Mouse (Mus musculus) testis, adult 2 months (tissue): ENCODE results near the gene Rnf187.

ENCODE experiments used
- CTCF ChIP-seq: fragments of 200-500 bp; IDR thresholded peaks from 2 replicates; pipeline ENCODE4 v1.5.1; 2012; ENCODE audit warnings: low read depth, mild to moderate bottlenecking, inconsistent platforms, low read length, moderate library complexity; ENCODE audit not compliant: control insufficient read depth, insufficient read depth, insufficient replicate concordance
- POLR2A ChIP-seq: fragments of 200-500 bp; IDR thresholded peaks from 2 replicates; pipeline ENCODE4 v1.6.1; 2012; ENCODE audit warnings: low read depth, mild to moderate bottlenecking, inconsistent platforms, low read length, moderate library complexity; ENCODE audit not compliant: control insufficient read depth

DNA sequence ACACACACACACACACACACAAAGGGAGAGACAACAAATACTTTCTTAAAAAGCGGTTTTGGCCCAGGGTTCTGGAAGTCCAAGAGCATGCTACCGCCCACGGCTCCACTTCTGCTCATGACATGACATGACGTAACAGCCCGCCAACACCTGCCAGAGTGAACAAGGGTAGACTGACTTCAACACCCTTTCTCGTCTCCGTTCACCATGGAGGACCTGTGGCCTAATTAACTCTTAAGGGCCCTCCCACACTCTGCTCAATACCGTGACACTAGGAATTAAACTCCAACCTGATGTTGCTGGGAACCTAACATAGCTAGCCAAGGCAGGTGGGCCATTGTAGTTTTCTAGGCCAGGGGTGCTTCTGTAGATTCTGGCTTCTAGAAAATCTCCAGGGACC is 30.3 kb upstream of the Rnf187 start:
- TF ChIP-seq CTCF (no peak), POLR2A (no peak)
